Mouse (Mus musculus) CD4-positive naive resting alpha-beta T cell, adult 57 days (primary cell): ENCODE data around the gene Ormdl2. TPM values are rescaled to one million over a fixed set of nuclear protein-coding genes. Genes with fewer than 3 reads are reported as not detected.

Experiments used
- total RNA-seq: library from RNA; stranded (reverse); gene quantifications from one replicate; pipeline ENCODE4 v1.2.4, GENCODE M21; 2023

The Ormdl2 gene
- 16.0 TPM for total RNA-seq

DNA sequence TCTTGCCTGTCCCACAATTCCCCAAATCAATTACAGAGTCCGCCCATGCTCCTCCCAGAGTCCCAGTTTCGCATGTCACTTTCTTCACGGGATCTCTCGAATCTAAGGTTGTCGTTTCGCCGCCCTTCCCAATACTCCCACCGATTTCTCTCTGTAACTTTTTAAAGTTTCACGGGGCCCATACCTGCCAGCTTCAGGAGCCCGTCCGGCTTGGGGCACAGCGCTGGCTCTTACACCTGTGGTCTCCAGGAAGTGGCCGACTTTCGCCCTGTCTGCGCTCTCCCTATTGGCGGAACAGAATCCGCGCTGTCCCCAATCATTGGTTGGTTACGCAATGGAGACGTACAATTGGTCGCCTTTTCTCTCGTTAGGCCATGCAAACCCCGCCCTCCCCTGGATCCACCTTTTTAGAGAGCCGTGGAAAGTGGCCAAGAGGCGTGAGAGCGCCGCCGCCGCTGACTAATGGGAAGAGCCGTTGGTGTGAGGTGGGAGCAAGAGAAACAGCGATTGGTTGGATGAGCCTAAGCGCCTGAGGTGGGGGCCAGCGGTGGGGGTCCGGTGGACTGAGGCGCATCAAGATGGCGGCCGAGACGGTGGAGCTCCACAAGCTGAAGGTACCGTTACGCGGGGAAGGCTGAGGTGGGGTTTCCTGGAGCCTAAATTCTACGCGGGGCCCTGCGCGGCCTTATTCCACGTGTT is at the start of gene Ormdl2:
Gene Ormdl2 (minus strand): TSS at position 288 of the 699 bp plus-strand sequence.

DNA sequence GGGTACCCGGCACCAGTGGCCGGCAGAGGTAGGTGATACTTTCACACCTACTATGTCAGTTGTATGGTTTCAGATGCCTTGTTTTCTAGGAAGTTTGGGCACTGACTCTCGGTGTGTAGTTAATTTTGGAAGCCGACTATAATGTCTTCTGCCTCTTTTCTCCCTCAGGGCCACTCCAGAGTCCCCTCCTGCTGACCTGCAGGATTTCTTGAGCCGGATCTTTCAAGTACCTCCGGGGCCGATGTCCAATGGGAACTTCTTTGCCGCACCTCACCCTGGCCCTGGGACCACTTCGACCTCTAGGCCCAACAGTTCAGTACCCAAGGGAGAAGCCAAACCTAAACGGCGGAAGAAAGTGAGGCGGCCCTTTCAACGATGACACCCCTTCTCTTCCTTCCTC is 4.4 kb downstream of the Ormdl2 start, which contains the start of gene Sarnp:
Gene Sarnp (plus strand): TSS at position 301 of the 400 bp plus-strand sequence.

DNA sequence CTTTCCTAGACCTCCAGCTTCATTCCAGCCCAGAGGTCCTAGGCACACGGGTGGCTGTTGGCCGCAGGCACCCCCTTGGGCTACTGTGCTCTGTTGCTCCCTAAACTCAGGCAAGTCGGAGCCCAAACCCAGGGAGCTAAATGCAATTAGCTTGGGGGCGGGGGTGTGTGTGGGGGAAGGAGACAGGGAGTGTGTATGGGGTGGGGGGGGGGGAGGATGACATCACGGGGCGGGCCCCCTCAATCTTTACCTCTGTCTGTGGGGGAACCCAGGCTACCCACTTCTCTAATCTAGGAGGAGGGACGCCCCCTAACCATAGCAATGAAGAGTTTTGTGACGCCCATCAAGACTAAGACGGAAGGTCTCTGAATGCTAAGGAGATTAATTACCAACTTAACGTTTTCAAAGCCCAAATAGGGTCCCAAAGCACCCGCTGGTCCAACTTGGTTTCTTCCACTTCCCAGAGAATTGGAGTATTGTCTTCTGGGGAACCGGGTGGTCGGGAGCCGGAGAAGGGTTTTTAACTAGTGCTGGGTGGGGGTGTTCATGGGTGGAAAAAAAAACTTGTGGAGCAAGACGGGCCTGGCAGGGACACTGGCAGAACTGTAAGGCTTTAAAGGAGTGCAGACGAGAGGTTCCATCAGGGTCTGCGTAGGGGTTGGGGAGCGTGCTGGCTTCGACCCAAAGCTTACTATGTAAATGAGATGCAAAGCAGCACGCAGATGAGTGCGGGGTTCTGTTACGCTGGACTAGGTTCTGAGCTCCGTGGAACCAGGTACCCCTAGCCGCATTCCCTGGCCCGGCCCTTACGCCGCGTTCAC is 17.0 kb downstream of the Ormdl2 start, which contains the start of gene Tmem198b:
Gene Tmem198b (minus strand): TSS at position 100 of the 821 bp plus-strand sequence.

GRCm38 (mm10) chr10:128803771-128804270 is 17.6 kb downstream of the Ormdl2 start, which contains the start of gene Dnajc14:
Gene Dnajc14, plus strand, starts transcription at chr10:128804062.

GRCm38 (mm10) chr10:128790398-128791124 is 30.9 kb downstream of the Ormdl2 start, which contains the start of gene Mmp19:
Gene Mmp19, plus strand, starts transcription at chr10:128790910.

Other genes starting within 250 kb of the Ormdl2 start
- 1.3 TPM for gene Erbb3, start 232.0 kb downstream of the Ormdl2 start, total RNA-seq
- 1,438 TPM for gene Rps26, start 194.9 kb downstream of the Ormdl2 start, total RNA-seq
- 7.3 TPM for gene Ikzf4, start 175.7 kb downstream of the Ormdl2 start, total RNA-seq
- 12.7 TPM for gene Suox, start 147.6 kb downstream of the Ormdl2 start, total RNA-seq
- 33.4 TPM for gene Rab5b, start 125.4 kb downstream of the Ormdl2 start, total RNA-seq
- gene Pmel, start 117.5 kb downstream of the Ormdl2 start, total RNA-seq = 0.53 TPM
- 33.1 TPM for gene Cdk2, start 116.6 kb downstream of the Ormdl2 start, total RNA-seq
- gene Dgka, start 76.8 kb downstream of the Ormdl2 start, total RNA-seq = 936 TPM
- gene Pym1, start 73.8 kb downstream of the Ormdl2 start, total RNA-seq = 69.8 TPM
- 0.83 TPM for gene Mmp19, start 30.7 kb downstream of the Ormdl2 start, total RNA-seq
- 64.0 TPM for gene Dnajc14, start 17.6 kb downstream of the Ormdl2 start, total RNA-seq
- 7.8 TPM for gene Tmem198b, start 17.3 kb downstream of the Ormdl2 start, total RNA-seq
- 42.1 TPM for gene Sarnp, start 4.3 kb downstream of the Ormdl2 start, total RNA-seq
- 11.5 TPM for gene Gdf11, start 70.1 kb upstream of the Ormdl2 start, total RNA-seq
- 2.3 TPM for gene Cd63, start 79.3 kb upstream of the Ormdl2 start, total RNA-seq
- 12.7 TPM for gene Rdh5, start 101.2 kb upstream of the Ormdl2 start, total RNA-seq
- 54.9 TPM for gene Bloc1s1, start 102.4 kb upstream of the Ormdl2 start, total RNA-seq
- gene Itga7, start 112.2 kb upstream of the Ormdl2 start, total RNA-seq = 8.2 TPM
- gene Mettl7b, start 139.3 kb upstream of the Ormdl2 start, total RNA-seq = not detected
- gene Olfr9, start 167.8 kb upstream of the Ormdl2 start, total RNA-seq = 2.8 TPM
- not detected for gene Olfr763, start 189.1 kb upstream of the Ormdl2 start, total RNA-seq
- gene Olfr764-ps1, start 218.3 kb upstream of the Ormdl2 start, total RNA-seq = not detected
- gene Olfr765, start 228.4 kb upstream of the Ormdl2 start, total RNA-seq = not detected
- gene Olfr766-ps1, start 247.3 kb upstream of the Ormdl2 start, total RNA-seq = not detected